Mouse (Mus musculus) cerebellum, adult (tissue): Measurements from ENCODE around the gene Vasp.

Experiments
- ATAC-seq: cut with Nextera tagmentation; 2 replicates; pipeline ENCODE4 v1.9.2; 2017; ENCODE audit warnings: mild to moderate bottlenecking, moderate library complexity, mixed read lengths; ENCODE audit not compliant: insufficient number of reproducible peaks, low FRiP score, low TSS enrichment

Gene Vasp

GRCm38 (mm10) chr7:19242005-19242404 is 29.6 kb downstream of the Vasp start:
- ATAC-seq = no peak

GRCm38 (mm10) chr7:19240905-19241463 is 30.6 kb downstream of the Vasp start:
- ATAC-seq = no peak

GRCm38 (mm10) chr7:19239986-19240385 is 31.6 kb downstream of the Vasp start:
- no peak for ATAC-seq

GRCm38 (mm10) chr7:19239423-19239822 is 32.2 kb downstream of the Vasp start:
- ATAC-seq = peak; percentile 75

- no peak for ATAC-seq
Measured at GRCm38 (mm10) chr7:19238344-19238743, 33.3 kb downstream of the Vasp start.

- no peak for ATAC-seq
Measured at GRCm38 (mm10) chr7:19236411-19236810, 35.2 kb downstream of the Vasp start.

- ATAC-seq = no peak
Measured at GRCm38 (mm10) chr7:19235092-19235671, 36.4 kb downstream of the Vasp start.

GRCm38 (mm10) chr7:19234652-19235051 is 37.0 kb downstream of the Vasp start:
- ATAC-seq = no peak

GRCm38 (mm10) chr7:19231849-19232248 is 39.8 kb downstream of the Vasp start:
- ATAC-seq = no peak

- no peak for ATAC-seq
Measured at GRCm38 (mm10) chr7:19230899-19231298, 40.7 kb downstream of the Vasp start.

- ATAC-seq = no peak
Measured at GRCm38 (mm10) chr7:19230041-19230580, 41.5 kb downstream of the Vasp start.

- no peak for ATAC-seq
Measured at GRCm38 (mm10) chr7:19229404-19229803, 42.2 kb downstream of the Vasp start.

GRCm38 (mm10) chr7:19228793-19229148 is 42.8 kb downstream of the Vasp start:
- no peak for ATAC-seq

- peak; percentile 91 for ATAC-seq
Measured at GRCm38 (mm10) chr7:19227883-19228792, 43.5 kb downstream of the Vasp start, which contains the start of gene Opa3. Gene Opa3 (plus strand): TSS chr7:19228334.

- peak; percentile 12; the same call in 1 of the 2 replicates for ATAC-seq
Measured at GRCm38 (mm10) chr7:19226817-19227797, 44.5 kb downstream of the Vasp start.

- no peak for ATAC-seq
Measured at GRCm38 (mm10) chr7:19224933-19225332, 46.7 kb downstream of the Vasp start.

- ATAC-seq = no peak
Measured at GRCm38 (mm10) chr7:19222875-19223274, 48.7 kb downstream of the Vasp start.

- ATAC-seq = no peak
Measured at GRCm38 (mm10) chr7:19222189-19222588, 49.4 kb downstream of the Vasp start.

GRCm38 (mm10) chr7:19220061-19220460 is 51.6 kb downstream of the Vasp start:
- no peak for ATAC-seq

GRCm38 (mm10) chr7:19217944-19218343 is 53.7 kb downstream of the Vasp start:
- no peak for ATAC-seq
